Mouse (Mus musculus): ENCODE results near the gene Plxdc1. TPM values are rescaled to one million over a fixed set of nuclear protein-coding genes. Genes with fewer than 3 reads are reported as not detected.

Gene Plxdc1
- total RNA-seq, 2 experiments from 2014 or later, result 3.4 to 7.2 TPM

GRCm38 (mm10) chr11:97913111-97913510 is 73.1 kb downstream of the Plxdc1 start:
- DNase-seq, result no peak

GRCm38 (mm10) chr11:97908634-97909348 is 77.5 kb downstream of the Plxdc1 start:
- no peak for DNase-seq

GRCm38 (mm10) chr11:97907935-97908334 is 78.3 kb downstream of the Plxdc1 start:
- no peak for DNase-seq

GRCm38 (mm10) chr11:97906905-97907304 is 79.3 kb downstream of the Plxdc1 start:
- DNase-seq, result no peak

- no peak for DNase-seq
Observed at GRCm38 (mm10) chr11:97905941-97906340, 80.3 kb downstream of the Plxdc1 start.

- no peak for DNase-seq
Observed at GRCm38 (mm10) chr11:97905540-97905939, 80.7 kb downstream of the Plxdc1 start.

- DNase-seq, result no peak
Observed at GRCm38 (mm10) chr11:97904801-97905200, 81.4 kb downstream of the Plxdc1 start.

- DNase-seq, result no peak
Observed at GRCm38 (mm10) chr11:97901806-97902205, 84.4 kb downstream of the Plxdc1 start.

GRCm38 (mm10) chr11:97899822-97900221 is 86.4 kb downstream of the Plxdc1 start:
- peak; percentile 94 for DNase-seq

- DNase-seq, result no peak
Observed at GRCm38 (mm10) chr11:97897568-97898185, 88.6 kb downstream of the Plxdc1 start.

GRCm38 (mm10) chr11:97896655-97897054 is 89.6 kb downstream of the Plxdc1 start:
- no peak for DNase-seq

- no peak for DNase-seq
Observed at GRCm38 (mm10) chr11:97891821-97892220, 94.4 kb downstream of the Plxdc1 start.

- DNase-seq, result no peak
Observed at GRCm38 (mm10) chr11:97885296-97885915, 100.8 kb downstream of the Plxdc1 start.

GRCm38 (mm10) chr11:97884601-97885185 is 101.6 kb downstream of the Plxdc1 start:
- DNase-seq, result no peak

- DNase-seq, result peak; percentile 97
Observed at GRCm38 (mm10) chr11:97883918-97884600, 102.2 kb downstream of the Plxdc1 start, which contains the start of gene Fbxo47. Gene Fbxo47 (minus strand): TSS chr11:97884154.

GRCm38 (mm10) chr11:97883542-97883917 is 102.7 kb downstream of the Plxdc1 start:
- peak; percentile 80 for DNase-seq

GRCm38 (mm10) chr11:97880362-97880761 is 105.9 kb downstream of the Plxdc1 start:
- no peak for DNase-seq

GRCm38 (mm10) chr11:97877341-97877740 is 108.9 kb downstream of the Plxdc1 start:
- no peak for DNase-seq

GRCm38 (mm10) chr11:97874396-97874795 is 111.8 kb downstream of the Plxdc1 start:
- DNase-seq, result no peak

Measured in adrenal gland, postnatal 10 days (tissue).